Mouse (Mus musculus) embryonic facial prominence, embryonic 13.5 days (tissue): ENCODE results near the gene Fhl2. TPM values are rescaled to one million over a fixed set of nuclear protein-coding genes. Genes with fewer than 3 reads are reported as not detected.
"Not testable (repeated sequence)": the region's sequence is repeated elsewhere in the genome, so short reads cannot be mapped to it uniquely, and the experiment has no call there.

Source experiments
- ATAC-seq: fragments of 200-750 bp; cut with Nextera tagmentation; 2 replicates; pipeline ENCODE4 v1.8.0; 2017; ENCODE audit warnings: low read depth; ENCODE audit not compliant: insufficient number of reproducible peaks, insufficient read depth, low FRiP score, low TSS enrichment
- H3K27ac ChIP-seq: fragments of 300-500 bp; sonication (generic); 2 replicates; pipeline ENCODE4 v1.5.1; 2015; ENCODE audit warnings: moderate library complexity, mild to moderate bottlenecking, inconsistent platforms
- H3K27me3 ChIP-seq: fragments of 300-500 bp; sonication (generic); 2 replicates; pipeline ENCODE4 v1.6.1; 2015; ENCODE audit warnings: mild to moderate bottlenecking, inconsistent platforms
- H3K36me3 ChIP-seq: fragments of 300-500 bp; sonication (generic); 2 replicates; pipeline ENCODE4 v1.6.1; 2015; ENCODE audit warnings: mild to moderate bottlenecking, inconsistent platforms
- H3K4me1 ChIP-seq: fragments of 300-500 bp; sonication (generic); 2 replicates; pipeline ENCODE4 v1.6.1; 2015; ENCODE audit warnings: inconsistent platforms
- H3K4me2 ChIP-seq: fragments of 300-500 bp; sonication (generic); 2 replicates; pipeline ENCODE4 v1.6.1; 2015; ENCODE audit warnings: moderate library complexity, mild to moderate bottlenecking, inconsistent platforms
- H3K4me3 ChIP-seq: fragments of 300-500 bp; sonication (generic); 2 replicates; pipeline ENCODE4 v1.5.1; 2015; ENCODE audit warnings: mild to moderate bottlenecking, inconsistent platforms
- H3K9ac ChIP-seq: fragments of 300-500 bp; sonication (generic); 2 replicates; pipeline ENCODE4 v1.6.1; 2015; ENCODE audit warnings: mild to moderate bottlenecking, inconsistent platforms
- H3K9me3 ChIP-seq: fragments of 300-500 bp; sonication (generic); 2 replicates; pipeline ENCODE4 v1.6.1; 2016; ENCODE audit warnings: inconsistent platforms
- WGBS: fragments of 180-500 bp; shearing (Covaris S2); methylation state at CpG from one replicate; pipeline ENCODE4 v1.1.7; 2015; ENCODE audit warnings: mixed read lengths; 5-methylcytosine and 5-hydroxymethylcytosine counted together
- polyA plus RNA-seq: library from polyadenylated mRNA; unstranded; fragments of >200 nt; fragmentation: Nextera tagmentation; extraction: Ambion mirVana; gene quantifications from 2 replicates; pipeline ENCODE4 v1.2.1, GENCODE M21; 2015

Gene Fhl2
- polyA plus RNA-seq, 1 experiment from 2014 or later = 13.3 TPM

GRCm38 (mm10) chr1:43145388-43145787, 51.4 kb downstream of the Fhl2 start:
- Histone ChIP-seq H3K4me2 (no peak overlapping the region), H3K36me3 (no peaks in the 10 kb centered on the region), H3K27ac (no peak overlapping the region), H3K4me3 (no peak overlapping the region), H3K9me3 (no peaks in the 10 kb centered on the region), H3K9ac (no peak overlapping the region), H3K27me3 (no peaks in the 10 kb centered on the region), H3K4me1 (peaks cover 12% of the 10 kb centered on the region)
- whole genome bisulfite sequencing = 81% methylated on average over 6 of the region's 6 CpGs
- no peak for ATAC-seq

- Histone ChIP-seq H3K4me2 (no peak overlapping the region), H3K27ac (no peak overlapping the region), H3K36me3 (no peaks in the 10 kb centered on the region), H3K27me3 (no peaks in the 10 kb centered on the region), H3K4me3 (no peak overlapping the region), H3K4me1 (peaks cover 12% of the 10 kb centered on the region), H3K9ac (no peak overlapping the region), H3K9me3 (no peaks in the 10 kb centered on the region)
- 89% methylated on average over 8 of the region's 8 CpGs for WGBS
- ATAC-seq = no peak
Measured at GRCm38 (mm10) chr1:43144338-43144906, 52.4 kb downstream of the Fhl2 start.

GRCm38 (mm10) chr1:43143791-43144190, 53.0 kb downstream of the Fhl2 start:
- H3K36me3 ChIP-seq = no peaks in the 10 kb centered on the region
- H3K27me3 ChIP-seq = no peaks in the 10 kb centered on the region
- H3K27ac ChIP-seq = no peak overlapping the region
- no peak overlapping the region for H3K4me2 ChIP-seq
- ATAC-seq = no peak
- H3K4me3 ChIP-seq = no peak overlapping the region
- H3K9ac ChIP-seq = no peak overlapping the region
- 84% methylated on average over 4 of the region's 4 CpGs for WGBS
- no peaks in the 10 kb centered on the region for H3K9me3 ChIP-seq
- peaks cover 12% of the 10 kb centered on the region for H3K4me1 ChIP-seq

GRCm38 (mm10) chr1:43143284-43143683, 53.5 kb downstream of the Fhl2 start:
- ATAC-seq = no peak
- WGBS = 76% methylated on average over 4 of the region's 4 CpGs
- no peak overlapping the region for H3K4me3 ChIP-seq
- no peak overlapping the region for H3K4me2 ChIP-seq
- H3K4me1 ChIP-seq = peaks cover 12% of the 10 kb centered on the region
- H3K27ac ChIP-seq = no peak overlapping the region
- H3K27me3 ChIP-seq = no peaks in the 10 kb centered on the region
- no peak overlapping the region for H3K9ac ChIP-seq
- no peaks in the 10 kb centered on the region for H3K36me3 ChIP-seq
- no peaks in the 10 kb centered on the region for H3K9me3 ChIP-seq

GRCm38 (mm10) chr1:43142849-43143248, 53.9 kb downstream of the Fhl2 start:
- no peak for ATAC-seq
- no peak overlapping the region for H3K4me2 ChIP-seq

GRCm38 (mm10) chr1:43141555-43141961, 55.2 kb downstream of the Fhl2 start:
- H3K9ac ChIP-seq = no peak overlapping the region
- peaks cover 3% of the 10 kb centered on the region for H3K36me3 ChIP-seq
- no peak overlapping the region for H3K4me3 ChIP-seq
- H3K27ac ChIP-seq = no peak overlapping the region
- H3K9me3 ChIP-seq = no peaks in the 10 kb centered on the region
- ATAC-seq = no peak
- H3K27me3 ChIP-seq = no peaks in the 10 kb centered on the region
- H3K4me2 ChIP-seq = no peak overlapping the region
- peaks cover 10% of the 10 kb centered on the region for H3K4me1 ChIP-seq
- WGBS = 83% methylated on average over 11 of the region's 11 CpGs

More at GRCm38 (mm10) chr1:43142849-43143248, 53.9 kb downstream of the Fhl2 start:
- WGBS = 67% methylated on average over 6 of the region's 6 CpGs
- H3K9ac ChIP-seq = no peak overlapping the region
- H3K36me3 ChIP-seq = no peaks in the 10 kb centered on the region
- no peaks in the 10 kb centered on the region for H3K9me3 ChIP-seq
- H3K4me3 ChIP-seq = no peak overlapping the region
- H3K27ac ChIP-seq = no peak overlapping the region
- peaks cover 12% of the 10 kb centered on the region for H3K4me1 ChIP-seq
- no peaks in the 10 kb centered on the region for H3K27me3 ChIP-seq

GRCm38 (mm10) chr1:43139587-43140266, 57.1 kb downstream of the Fhl2 start:
- WGBS = 51% methylated on average over 8 of the region's 8 CpGs
- H3K4me3 ChIP-seq = no peak overlapping the region
- H3K9me3 ChIP-seq = no peaks in the 10 kb centered on the region
- no peak for ATAC-seq
- H3K9ac ChIP-seq = no peak overlapping the region
- H3K4me2 ChIP-seq = no peak overlapping the region
- H3K27me3 ChIP-seq = no peaks in the 10 kb centered on the region
- peaks cover 7% of the 10 kb centered on the region; the same call in 1 of the 2 replicates for H3K4me1 ChIP-seq
- H3K27ac ChIP-seq = no peak overlapping the region
- peaks cover 11% of the 10 kb centered on the region for H3K36me3 ChIP-seq

GRCm38 (mm10) chr1:43138268-43138812, 58.4 kb downstream of the Fhl2 start:
- Histone ChIP-seq H3K4me1 (peaks cover 7% of the 10 kb centered on the region; the same call in 1 of the 2 replicates), H3K4me3 (no peak overlapping the region), H3K9me3 (no peaks in the 10 kb centered on the region), H3K36me3 (peaks cover 11% of the 10 kb centered on the region), H3K27me3 (no peaks in the 10 kb centered on the region), H3K4me2 (no peak overlapping the region), H3K27ac (no peak overlapping the region), H3K9ac (no peak overlapping the region)
- 78% methylated on average over 15 of the region's 15 CpGs for WGBS
- no peak for ATAC-seq

- Histone ChIP-seq H3K9ac (no peak overlapping the region), H3K4me3 (no peak overlapping the region), H3K27ac (no peak overlapping the region), H3K9me3 (no peaks in the 10 kb centered on the region), H3K36me3 (peaks cover 11% of the 10 kb centered on the region), H3K4me2 (no peak overlapping the region), H3K27me3 (no peaks in the 10 kb centered on the region), H3K4me1 (no peaks in the 10 kb centered on the region)
- ATAC-seq = no peak
- 88% methylated on average over 5 of the region's 5 CpGs for WGBS
Measured at GRCm38 (mm10) chr1:43137334-43137733, 59.5 kb downstream of the Fhl2 start.

GRCm38 (mm10) chr1:43136488-43137029, 60.2 kb downstream of the Fhl2 start:
- not testable (repeated sequence) for ATAC-seq, H3K4me1 ChIP-seq, H3K9me3 ChIP-seq, H3K4me3 ChIP-seq, H3K9ac ChIP-seq, H3K27ac ChIP-seq, H3K27me3 ChIP-seq, H3K4me2 ChIP-seq
- peaks cover 11% of the 10 kb centered on the region for H3K36me3 ChIP-seq
- WGBS = 79% methylated on average over 2 of the region's 2 CpGs

GRCm38 (mm10) chr1:43131591-43131990, 65.2 kb downstream of the Fhl2 start:
- H3K4me3 ChIP-seq = no peak overlapping the region
- H3K36me3 ChIP-seq = peaks cover 22% of the 10 kb centered on the region
- no peak overlapping the region for H3K4me2 ChIP-seq
- no peaks in the 10 kb centered on the region for H3K9me3 ChIP-seq
- ATAC-seq = no peak
- H3K27me3 ChIP-seq = no peaks in the 10 kb centered on the region
- H3K9ac ChIP-seq = no peak overlapping the region
- H3K4me1 ChIP-seq = 0 out of 2 replicates have a peak, but pooled peaks cover 5% of the 10 kb centered on the region
- no peak overlapping the region for H3K27ac ChIP-seq
- 90% methylated on average over 9 of the region's 9 CpGs for WGBS
